Mouse (Mus musculus) ES-Bruce4 (cell line): ENCODE results near the gene N4bp2l1. TPM values are rescaled to one million over a fixed set of nuclear protein-coding genes. Genes with fewer than 3 reads are reported as not detected.

ENCODE experiments used
- H3K27ac ChIP-seq: 2 replicates; pipeline ENCODE4 v1.5.1; 2012; ENCODE audit warnings: low read length, inconsistent platforms; ENCODE audit not compliant: insufficient read depth
- H3K27me3 ChIP-seq: 2 replicates; pipeline ENCODE4 v1.6.1; 2012; ENCODE audit warnings: mild to moderate bottlenecking, low read length, inconsistent platforms; ENCODE audit not compliant: control insufficient read depth, poor library complexity, insufficient read depth, severe bottlenecking
- H3K36me3 ChIP-seq: 2 replicates; pipeline ENCODE4 v1.6.1; 2012; ENCODE audit warnings: inconsistent platforms, mild to moderate bottlenecking, low read length, moderate library complexity; ENCODE audit not compliant: control insufficient read depth, poor library complexity, insufficient read depth, severe bottlenecking
- H3K4me1 ChIP-seq: one replicate; pipeline ENCODE4 v1.8.1; 2011; ENCODE audit warnings: low read length; ENCODE audit not compliant: control insufficient read depth, insufficient read depth
- H3K4me3 ChIP-seq: 2 replicates; pipeline ENCODE4 v1.5.1; 2011; ENCODE audit warnings: low read depth, mild to moderate bottlenecking, low read length
- H3K9ac ChIP-seq: 2 replicates; pipeline ENCODE4 v1.6.1; 2012; ENCODE audit warnings: low read depth, mild to moderate bottlenecking, inconsistent platforms; ENCODE audit not compliant: poor library complexity, severe bottlenecking
- H3K9me3 ChIP-seq: replicated peaks from 2 replicates; pipeline ENCODE4 v1.6.1; 2012; ENCODE audit warnings: mild to moderate bottlenecking, low read length, inconsistent platforms; ENCODE audit not compliant: control insufficient read depth, poor library complexity, insufficient read depth, severe bottlenecking
- CTCF ChIP-seq: IDR thresholded peaks from one replicate; pipeline ENCODE4 v1.8.1; 2011; ENCODE audit warnings: low read depth, low read length
- EP300 ChIP-seq: IDR thresholded peaks from 2 replicates; pipeline ENCODE4 v1.6.1; 2011; ENCODE audit warnings: low read depth, low read length; ENCODE audit not compliant: insufficient read depth
- POLR2A ChIP-seq: IDR thresholded peaks from one replicate; pipeline ENCODE4 v1.8.1; 2011; ENCODE audit warnings: low read length; ENCODE audit not compliant: insufficient read depth
- polyA plus RNA-seq: library from polyadenylated mRNA; stranded (reverse); fragments of >200 nt; gene quantifications from 2 replicates; pipeline ENCODE4 v1.2.4, GENCODE M21; 2011; ENCODE audit warnings: low read depth; ENCODE audit not compliant: missing spikeins, insufficient read depth, insufficient read length

Gene N4bp2l1
- polyA plus RNA-seq, 1 experiment: 8.2 TPM

GRCm38 (mm10) chr5:150543184-150543583, 53.8 kb downstream of the N4bp2l1 start:
- Histone ChIP-seq H3K27me3 (no peaks in the 10 kb centered on the region; the same call in 1 of the 2 replicates), H3K9me3 (no peaks in the 10 kb centered on the region), H3K4me1 (no peaks in the 10 kb centered on the region), H3K9ac (no peak overlapping the region), H3K27ac (no peak overlapping the region), H3K36me3 (peaks cover 8% of the 10 kb centered on the region), H3K4me3 (no peak overlapping the region)
- TF ChIP-seq CTCF (no peak), EP300 (no peak), POLR2A (no peak)

DNA sequence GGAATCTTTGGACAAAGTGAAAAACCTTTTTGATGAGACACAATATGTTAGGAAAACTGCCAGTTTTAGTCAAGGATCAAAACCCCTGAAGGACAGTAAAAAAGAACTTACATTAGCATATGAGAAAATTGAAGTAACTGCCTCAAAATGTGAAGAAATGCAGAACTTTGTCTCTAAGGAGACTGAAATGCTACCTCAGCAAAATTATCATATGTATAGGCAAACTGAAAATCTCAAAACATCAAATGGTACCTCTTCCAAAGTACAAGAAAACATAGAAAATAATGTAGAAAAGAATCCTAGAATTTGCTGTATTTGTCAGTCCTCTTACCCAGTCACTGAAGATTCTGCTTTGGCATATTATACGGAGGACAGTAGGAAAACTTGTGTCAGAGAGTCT, 55.7 kb downstream of the N4bp2l1 start:
- H3K27me3 ChIP-seq: no peaks in the 10 kb centered on the region; the same call in 1 of the 2 replicates

GRCm38 (mm10) chr5:150525239-150525638, 71.7 kb downstream of the N4bp2l1 start:
- TF ChIP-seq POLR2A (no peak), EP300 (no peak), CTCF (no peak)
- no peaks in the 10 kb centered on the region for H3K4me1 ChIP-seq
- peaks cover 4% of the 10 kb centered on the region; the same call in 1 of the 2 replicates for H3K36me3 ChIP-seq
- no peaks in the 10 kb centered on the region for H3K9me3 ChIP-seq
- no peak overlapping the region for H3K9ac ChIP-seq
- H3K4me3 ChIP-seq: no peak overlapping the region
- H3K27me3 ChIP-seq: no peaks in the 10 kb centered on the region
- H3K27ac ChIP-seq: no peak overlapping the region

More for the DNA sequence above, 55.7 kb downstream of the N4bp2l1 start:
- TF ChIP-seq CTCF (no peak), POLR2A (no peak), EP300 (no peak)
- Histone ChIP-seq H3K36me3 (peaks cover 14% of the 10 kb centered on the region), H3K4me1 (no peaks in the 10 kb centered on the region), H3K9ac (no peak overlapping the region), H3K4me3 (no peak overlapping the region), H3K9me3 (no peaks in the 10 kb centered on the region), H3K27ac (no peak overlapping the region)

- Histone ChIP-seq H3K27me3 (no peaks in the 10 kb centered on the region), H3K27ac (no peak overlapping the region), H3K4me1 (no peaks in the 10 kb centered on the region), H3K9ac (peak overlapping the region; percentile 84), H3K4me3 (peak overlapping the region; percentile 50), H3K36me3 (no peaks in the 10 kb centered on the region; the same call in 1 of the 2 replicates), H3K9me3 (no peaks in the 10 kb centered on the region)
- no peak for TF ChIP-seq EP300
Measured at GRCm38 (mm10) chr5:150522867-150523234, 74.1 kb downstream of the N4bp2l1 start.

- Histone ChIP-seq H3K4me3 (peak within 1 kb of the TSS; percentile 50), H3K27ac (no peak within 1 kb of the TSS), H3K27me3 (no peaks in the 10 kb centered on the region), H3K4me1 (no peaks in the 10 kb centered on the region), H3K36me3 (no peaks in the 10 kb centered on the region; the same call in 1 of the 2 replicates), H3K9me3 (no peaks in the 10 kb centered on the region), H3K9ac (peak within 1 kb of the TSS; percentile 84)
- TF ChIP-seq EP300 (peak; percentile 61; the same call in 1 of the 2 replicates), CTCF (no peak), POLR2A (peak; percentile 74)
Measured at GRCm38 (mm10) chr5:150521937-150522866, 74.8 kb downstream of the N4bp2l1 start, which contains the start of gene Brca2. Brca2 (plus strand) TSS chr5:150522630.

Other genes with a start within 250 kb of the N4bp2l1 start
- not detected in 2 replicates for gene Zar1l, start 79.0 kb downstream of the N4bp2l1 start, polyA plus RNA-seq
- 47.0 and 58.8 TPM in 2 replicates for gene Brca2, start 74.6 kb downstream of the N4bp2l1 start, polyA plus RNA-seq
- gene N4bp2l2, start 69.0 kb upstream of the N4bp2l1 start, polyA plus RNA-seq: 163 and 179 TPM in 2 replicates
- 56.6 and 63.4 TPM in 2 replicates for gene Pds5b, start 76.6 kb upstream of the N4bp2l1 start, polyA plus RNA-seq